Mouse (Mus musculus) adrenal gland, postnatal 4 days (tissue): ENCODE measurements around the gene Stk11. TPM values are rescaled to one million over a fixed set of nuclear protein-coding genes. Genes with fewer than 3 reads are reported as not detected.

ENCODE experiments used
- DNase-seq, 2 experiments: peaks; one replicate each; pipeline ENCODE4 v3.0.0; 2021 to 2022; ENCODE audit warnings: low spot score in 2 of 2, mixed read lengths in 2 of 2
- total RNA-seq, 2 experiments: library from RNA; stranded (reverse); gene quantifications; 2 replicates each; pipeline ENCODE4 v1.2.3; 2021

Gene Stk11
- total RNA-seq, 2 experiments from 2014 or later = 130 to 139 TPM

DNA sequence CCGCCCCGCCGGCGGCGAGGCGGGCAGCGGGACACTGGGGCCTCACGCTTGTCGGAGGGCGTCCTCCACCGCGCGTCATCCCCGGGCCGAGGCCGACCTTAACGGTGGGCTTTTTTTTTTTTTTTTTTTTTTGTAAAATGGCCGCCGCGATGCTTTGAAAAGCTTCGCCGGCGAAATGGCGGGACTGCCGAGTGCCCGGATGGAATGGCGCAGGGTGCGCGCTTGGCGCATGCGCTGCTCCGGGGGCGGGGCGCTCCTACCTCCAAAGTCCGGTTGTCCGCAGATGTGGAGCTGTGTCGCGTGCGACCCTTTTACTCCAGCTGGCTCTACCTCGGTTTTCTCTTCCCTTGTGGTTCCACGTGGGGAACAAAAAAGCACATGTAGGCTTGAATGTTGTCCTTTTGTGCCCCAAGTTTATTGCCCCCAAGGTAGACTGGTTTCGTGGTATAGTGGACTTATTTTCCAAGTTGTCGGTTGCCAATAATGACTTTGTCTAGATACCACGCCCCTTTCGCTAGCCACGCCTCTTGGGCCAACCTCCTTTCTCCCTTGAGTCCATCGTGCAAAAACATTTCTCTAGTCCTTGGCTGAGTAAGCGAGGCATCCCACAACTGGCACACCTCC lies 52.5 kb downstream of the Stk11 start:
- DNase-seq = peak; percentile 88 to 95

DNA sequence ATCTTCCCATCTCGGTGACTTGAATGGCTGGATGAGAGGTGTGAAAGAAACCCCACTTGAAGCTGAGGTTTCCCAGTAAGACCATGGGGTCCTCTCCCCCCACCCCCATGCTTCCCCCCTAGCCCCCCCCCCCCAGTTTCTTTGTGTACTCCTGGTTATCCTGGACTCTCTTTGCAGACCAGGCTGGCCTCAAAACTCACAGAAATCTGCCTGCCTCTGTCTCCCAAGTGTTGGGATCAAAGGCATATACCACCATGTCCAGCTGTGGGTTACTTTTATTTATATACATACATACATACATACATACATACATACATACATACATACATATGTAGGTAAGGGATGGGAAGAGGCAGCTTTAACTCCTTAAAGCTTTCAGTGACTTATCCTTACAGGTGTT lies 53.5 kb downstream of the Stk11 start:
- no peak for DNase-seq

DNA sequence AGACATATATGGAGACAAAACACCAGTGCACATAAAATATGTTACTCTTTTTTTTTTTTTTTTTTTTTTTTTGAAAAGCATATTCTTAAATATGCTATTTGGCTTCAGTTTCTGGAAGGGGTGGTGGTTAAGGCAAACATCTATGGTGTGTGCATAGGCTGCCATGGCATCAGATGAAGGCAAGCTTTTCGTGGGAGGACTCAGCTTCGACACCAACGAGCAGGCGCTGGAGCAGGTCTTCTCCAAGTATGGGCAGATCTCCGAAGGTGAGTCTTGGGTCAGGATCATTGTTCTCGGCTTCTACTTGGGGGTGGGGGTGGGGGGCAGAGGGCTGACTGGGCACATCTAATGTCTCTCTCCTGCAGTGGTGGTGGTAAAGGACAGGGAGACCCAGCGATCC lies 54.0 kb downstream of the Stk11 start:
- no peak for DNase-seq

DNA sequence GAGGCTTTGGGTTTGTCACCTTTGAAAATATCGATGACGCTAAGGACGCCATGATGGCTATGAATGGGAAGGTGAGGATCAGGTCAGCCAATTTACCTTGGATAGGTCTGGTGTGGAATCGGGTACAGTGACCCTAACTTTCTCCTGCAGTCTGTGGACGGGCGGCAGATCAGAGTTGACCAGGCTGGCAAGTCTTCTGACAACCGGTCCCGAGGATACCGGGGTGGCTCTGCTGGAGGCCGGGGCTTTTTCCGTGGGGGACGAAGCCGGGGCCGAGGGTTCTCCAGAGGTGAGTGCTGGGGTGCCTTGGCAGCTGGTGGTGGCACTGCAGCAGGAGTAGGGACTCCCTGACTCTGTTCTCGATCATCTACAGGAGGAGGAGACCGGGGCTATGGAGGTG lies 54.4 kb downstream of the Stk11 start:
- no peak for DNase-seq

DNA sequence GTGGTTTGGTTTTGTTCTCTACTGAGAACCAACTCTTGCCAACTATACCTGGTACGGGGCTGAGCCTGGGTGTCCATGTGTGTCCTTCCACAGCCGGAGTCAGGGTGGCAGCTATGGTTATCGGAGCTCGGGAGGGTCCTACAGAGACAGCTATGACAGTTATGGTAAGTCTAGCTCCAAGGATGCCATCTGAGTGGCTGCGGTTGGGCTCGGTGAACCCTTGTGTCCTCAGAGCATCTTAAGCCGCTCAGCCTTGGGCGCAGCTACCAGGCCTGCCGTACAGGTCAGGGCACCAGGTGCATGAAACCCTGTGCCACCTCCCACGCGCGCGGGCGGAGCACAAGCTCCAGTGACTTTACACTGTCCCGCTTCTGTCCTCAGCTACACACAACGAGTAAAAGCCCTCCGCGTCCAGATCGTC lies 55.0 kb downstream of the Stk11 start:
- DNase-seq = no peak

DNA sequence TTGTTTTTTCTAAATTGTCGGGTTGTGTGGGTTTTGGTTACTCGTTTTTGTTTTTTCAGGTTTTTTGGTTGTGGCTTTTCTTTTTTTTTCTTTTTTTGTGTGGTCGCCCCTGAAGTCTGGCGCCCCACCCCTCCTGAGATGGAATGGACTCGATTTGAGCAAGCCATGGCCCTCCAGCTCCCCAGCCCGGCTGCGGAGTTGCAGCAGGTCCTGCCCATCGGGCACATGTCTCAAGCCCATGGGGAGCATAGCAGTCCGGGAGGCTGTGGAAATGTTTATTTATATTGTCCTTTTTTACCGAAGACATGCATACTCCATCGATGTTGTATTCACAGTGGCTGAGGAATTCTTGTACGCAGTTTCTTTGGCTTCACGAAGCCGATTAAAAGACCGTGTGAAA lies 55.6 kb downstream of the Stk11 start:
- DNase-seq = no peak

DNA sequence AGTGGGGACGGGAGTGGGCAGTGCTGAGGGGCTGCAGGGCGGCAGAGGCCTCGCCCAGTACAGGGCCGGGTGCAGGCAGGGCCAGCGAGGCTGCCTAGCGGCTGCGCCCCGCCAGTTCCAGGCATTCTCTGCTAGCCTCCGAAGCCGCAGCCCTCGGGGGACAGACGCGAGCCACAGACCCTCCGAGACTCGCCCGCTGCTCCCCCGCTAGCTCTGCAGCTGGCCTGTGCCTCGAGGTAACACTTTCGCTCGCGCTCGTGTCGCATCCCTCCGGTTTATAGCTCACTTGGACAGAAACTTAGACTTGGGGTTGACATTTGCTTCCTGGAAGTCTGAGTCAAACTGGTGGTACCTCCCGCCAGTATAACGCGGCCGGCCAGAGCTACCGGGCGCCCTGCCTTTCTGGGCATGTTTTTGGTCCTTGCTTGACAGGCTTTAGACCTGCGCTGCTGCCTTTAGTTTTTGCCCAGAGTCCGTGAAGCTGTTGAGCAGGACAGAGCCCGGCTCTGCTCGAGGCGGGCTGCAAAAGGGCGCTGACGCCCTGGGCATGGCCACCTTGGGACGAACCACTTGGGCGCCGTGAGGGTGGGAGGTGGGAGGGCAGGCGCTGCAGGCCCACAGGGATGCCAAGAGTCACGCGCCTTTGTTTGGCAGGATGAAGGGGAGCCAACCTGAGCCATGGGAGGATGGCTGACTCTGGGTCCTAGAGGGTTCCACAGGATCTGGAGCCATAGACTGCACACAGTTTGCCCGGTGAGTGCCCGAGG lies 56.3 kb downstream of the Stk11 start:
- DNase-seq = no peak

DNA sequence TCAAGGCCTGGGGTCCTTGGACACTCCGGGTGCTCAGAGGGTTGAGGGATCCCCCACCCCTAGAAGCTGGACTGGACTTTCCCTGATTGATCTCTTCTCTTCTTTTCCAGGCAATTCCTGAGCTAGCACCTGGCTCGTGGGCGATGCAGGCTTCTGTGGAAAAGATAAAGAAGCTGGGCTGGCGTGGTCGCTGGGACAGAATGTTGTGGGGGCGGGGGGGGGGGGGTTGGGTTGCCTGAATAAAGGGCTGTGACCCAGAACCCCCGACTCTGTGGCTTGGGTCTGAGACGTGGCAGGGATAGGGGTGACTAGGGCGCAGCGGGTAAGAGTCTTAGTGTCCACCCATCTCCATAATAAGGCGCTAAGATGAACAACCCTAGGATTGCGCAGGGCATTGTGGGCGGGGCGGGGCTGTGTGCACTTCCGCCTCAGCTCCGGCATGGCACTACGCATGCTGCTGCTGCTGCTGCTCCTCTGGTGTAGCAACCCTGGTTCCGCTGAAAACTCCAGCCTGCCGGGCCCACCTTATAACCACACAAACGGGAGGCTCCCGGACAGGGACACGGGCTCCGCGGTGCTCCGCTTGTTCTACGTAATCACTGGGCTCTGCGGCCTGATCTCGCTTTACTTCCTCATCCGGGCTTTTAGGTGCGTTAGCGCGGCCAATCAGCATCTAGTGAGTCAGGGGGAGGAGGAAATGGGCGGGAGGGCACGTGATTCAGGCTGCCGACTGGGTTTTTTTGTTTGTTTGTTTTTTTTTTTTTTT lies 57.1 kb downstream of the Stk11 start, which contains the start of gene 1600002K03Rik:
Gene 1600002K03Rik (plus strand): TSS at position 418 of the 766 bp plus-strand sequence.
- DNase-seq = peak in 1 of 2 experiments; percentile 85

DNA sequence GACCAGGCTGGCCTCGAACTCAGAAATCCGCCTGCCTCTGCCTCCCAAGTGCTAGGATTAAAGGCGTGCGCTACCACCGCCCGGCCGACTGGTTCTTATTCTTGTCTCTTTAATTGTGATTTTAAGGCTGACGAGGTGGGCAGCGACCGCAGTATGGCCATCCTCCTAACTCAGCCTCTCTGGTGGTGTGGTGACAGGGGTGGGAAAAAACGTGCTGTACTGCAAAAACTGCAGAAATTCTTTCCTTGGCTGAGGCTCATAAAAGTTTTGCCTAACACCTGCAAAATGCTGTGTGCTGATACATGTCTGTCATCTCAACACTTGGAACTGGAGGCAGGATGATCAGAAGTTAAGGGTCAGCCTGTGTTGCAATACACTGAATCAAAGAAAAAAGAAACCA lies 57.8 kb downstream of the Stk11 start:
- no peak for DNase-seq

DNA sequence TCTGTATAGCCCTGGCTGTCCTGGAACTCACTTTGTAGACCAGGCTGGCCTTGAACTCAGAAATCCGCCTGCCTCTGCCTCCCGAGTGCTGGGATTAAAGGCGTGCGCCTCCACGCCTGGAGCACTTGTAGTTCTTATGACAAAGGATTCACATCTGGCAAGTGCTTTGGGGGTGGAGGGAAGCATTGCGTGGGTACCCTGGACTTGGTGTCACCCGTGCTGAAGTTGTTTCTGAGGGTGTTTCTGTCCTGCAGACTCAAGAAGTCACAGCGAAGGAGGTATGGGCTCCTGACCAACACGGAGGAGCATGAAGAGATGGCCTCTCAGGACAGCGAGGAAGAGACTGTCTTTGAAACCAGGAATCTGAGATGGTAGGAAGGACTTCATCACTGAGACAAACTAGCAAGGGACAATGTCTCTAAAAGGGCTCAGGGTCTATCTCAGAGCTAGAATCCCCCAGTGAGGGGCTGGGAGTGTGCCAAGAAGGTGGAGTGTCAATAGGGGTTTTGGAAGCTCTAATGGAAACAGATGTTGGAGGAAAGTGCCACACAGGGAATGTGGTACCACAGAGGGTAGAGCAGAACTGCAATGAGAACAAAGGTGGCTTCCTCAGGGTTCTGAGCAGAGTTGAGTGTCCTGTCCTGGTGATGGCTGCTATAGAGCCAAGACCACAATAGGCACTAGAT lies 58.5 kb downstream of the Stk11 start:
- DNase-seq = no peak

DNA sequence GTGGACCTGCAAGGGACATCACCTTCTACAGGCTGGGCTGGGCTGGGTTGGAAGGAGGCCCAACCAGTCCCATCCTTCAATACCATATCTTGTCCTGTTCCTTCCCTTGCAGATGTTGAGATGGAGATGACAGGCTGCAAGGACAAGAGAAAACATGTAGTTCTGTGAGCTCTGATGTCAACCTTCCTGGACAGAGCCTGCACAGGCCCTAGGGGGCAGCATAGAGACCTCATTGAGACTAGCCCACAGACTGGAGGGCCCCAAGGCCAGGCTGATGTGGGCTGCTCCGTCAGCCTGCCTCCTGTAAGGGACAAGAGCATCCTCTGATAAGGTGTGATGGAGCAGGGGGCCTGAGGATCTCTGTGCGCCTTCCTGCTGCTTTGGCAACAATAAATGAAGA lies 59.1 kb downstream of the Stk11 start:
- DNase-seq = no peak

DNA sequence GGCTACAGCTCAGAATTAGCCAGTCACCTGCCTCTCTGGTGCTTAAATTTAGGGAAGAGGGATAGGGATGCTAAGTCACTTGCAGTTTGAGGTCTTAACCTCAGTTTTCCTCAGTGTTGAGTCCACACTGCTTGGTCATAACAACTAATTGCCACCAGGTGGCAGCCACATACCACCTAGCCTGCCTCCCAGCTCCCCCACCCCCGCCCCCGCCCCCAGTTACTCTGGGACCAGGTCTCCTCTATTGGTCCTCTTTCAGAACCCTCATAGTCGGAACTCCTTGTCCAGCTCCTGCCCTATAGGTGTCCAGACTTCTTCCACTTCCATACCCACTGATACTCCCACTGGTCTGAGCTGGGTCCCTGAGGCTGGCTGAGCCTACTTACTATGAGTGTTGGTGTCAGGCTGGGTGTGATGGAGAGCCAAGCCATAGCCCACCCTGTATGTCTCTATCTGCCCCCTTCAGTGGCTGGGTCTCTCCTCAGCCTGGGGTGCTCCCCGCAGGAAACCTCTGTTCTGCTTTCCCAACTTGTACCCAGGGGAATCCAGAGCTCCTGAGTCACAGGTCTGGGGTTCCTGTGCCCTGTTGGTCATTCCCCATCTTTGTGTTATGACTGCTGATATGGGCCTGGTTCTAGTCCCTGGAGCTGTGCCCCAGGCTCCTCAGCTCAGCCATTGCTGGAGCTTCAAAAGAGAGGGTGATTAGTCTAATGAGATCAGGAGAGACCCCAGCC lies 60.1 kb downstream of the Stk11 start:
- DNase-seq = no peak

DNA sequence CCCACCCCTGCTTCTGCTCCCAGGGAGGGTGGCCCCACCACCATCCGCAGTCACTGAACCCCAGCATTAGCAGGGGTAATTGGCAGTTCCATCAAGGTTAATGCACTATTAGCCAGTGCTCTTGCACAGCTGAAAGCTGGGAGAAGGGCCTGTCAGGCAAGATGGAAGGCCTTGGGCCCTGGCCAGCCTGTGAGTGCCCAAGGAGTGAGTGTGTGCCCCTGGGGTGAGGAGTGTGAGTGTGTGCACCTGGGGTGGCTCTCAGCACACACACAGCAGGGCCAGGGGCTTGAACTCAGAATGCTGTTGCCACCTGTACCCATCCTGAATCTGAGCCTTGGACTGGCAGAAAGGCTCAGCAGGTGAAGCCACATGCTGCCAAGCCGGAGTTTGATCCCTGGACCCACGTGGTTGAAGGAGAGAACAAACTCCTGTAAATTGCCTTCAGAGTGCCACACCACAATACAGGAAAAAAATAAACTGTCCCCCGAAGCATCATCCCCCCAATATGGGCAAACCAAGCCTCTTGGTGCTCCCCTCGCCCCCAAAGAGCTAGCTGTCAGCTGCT lies 60.7 kb downstream of the Stk11 start:
- DNase-seq = no peak

DNA sequence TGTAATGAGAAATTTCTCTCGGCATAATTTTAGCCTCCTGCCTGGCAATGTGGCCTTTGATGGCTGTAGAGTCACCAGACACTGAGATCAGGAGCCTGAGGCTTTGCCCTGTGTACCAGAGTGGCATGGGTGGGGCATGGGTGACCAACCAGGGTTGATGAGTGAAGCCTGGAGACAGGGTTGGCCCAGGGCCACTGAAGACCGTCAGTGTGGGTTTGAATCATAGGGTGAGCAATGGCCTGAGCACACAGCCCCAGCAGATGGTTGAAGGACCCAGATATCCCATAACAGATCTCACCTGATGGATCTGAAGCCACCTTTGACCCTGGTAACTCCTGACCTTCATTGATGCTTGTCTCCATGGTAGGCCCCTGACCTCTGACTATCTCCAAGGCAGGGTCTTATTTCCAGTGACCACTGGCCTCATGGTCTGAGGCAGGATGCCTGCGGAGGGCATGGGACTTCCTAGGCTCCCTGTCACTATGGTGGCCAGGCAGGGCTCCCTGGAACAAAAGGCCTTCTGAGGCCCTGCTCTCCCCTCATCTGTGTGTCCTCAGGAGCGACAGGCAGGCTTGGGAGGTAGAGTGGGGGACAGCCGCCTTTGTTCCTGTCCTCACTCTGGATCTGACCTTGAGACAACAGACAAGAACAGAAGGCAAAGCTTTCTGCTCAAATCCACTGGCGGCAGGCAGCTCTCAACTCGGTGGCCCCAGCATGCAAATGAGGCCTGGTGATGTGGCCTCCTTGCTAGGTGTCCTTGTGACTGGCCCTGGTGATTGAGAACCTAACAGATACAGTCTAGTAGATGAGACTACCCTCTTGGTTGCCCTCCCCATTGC lies 62.1 kb downstream of the Stk11 start:
- no peak for DNase-seq

DNA sequence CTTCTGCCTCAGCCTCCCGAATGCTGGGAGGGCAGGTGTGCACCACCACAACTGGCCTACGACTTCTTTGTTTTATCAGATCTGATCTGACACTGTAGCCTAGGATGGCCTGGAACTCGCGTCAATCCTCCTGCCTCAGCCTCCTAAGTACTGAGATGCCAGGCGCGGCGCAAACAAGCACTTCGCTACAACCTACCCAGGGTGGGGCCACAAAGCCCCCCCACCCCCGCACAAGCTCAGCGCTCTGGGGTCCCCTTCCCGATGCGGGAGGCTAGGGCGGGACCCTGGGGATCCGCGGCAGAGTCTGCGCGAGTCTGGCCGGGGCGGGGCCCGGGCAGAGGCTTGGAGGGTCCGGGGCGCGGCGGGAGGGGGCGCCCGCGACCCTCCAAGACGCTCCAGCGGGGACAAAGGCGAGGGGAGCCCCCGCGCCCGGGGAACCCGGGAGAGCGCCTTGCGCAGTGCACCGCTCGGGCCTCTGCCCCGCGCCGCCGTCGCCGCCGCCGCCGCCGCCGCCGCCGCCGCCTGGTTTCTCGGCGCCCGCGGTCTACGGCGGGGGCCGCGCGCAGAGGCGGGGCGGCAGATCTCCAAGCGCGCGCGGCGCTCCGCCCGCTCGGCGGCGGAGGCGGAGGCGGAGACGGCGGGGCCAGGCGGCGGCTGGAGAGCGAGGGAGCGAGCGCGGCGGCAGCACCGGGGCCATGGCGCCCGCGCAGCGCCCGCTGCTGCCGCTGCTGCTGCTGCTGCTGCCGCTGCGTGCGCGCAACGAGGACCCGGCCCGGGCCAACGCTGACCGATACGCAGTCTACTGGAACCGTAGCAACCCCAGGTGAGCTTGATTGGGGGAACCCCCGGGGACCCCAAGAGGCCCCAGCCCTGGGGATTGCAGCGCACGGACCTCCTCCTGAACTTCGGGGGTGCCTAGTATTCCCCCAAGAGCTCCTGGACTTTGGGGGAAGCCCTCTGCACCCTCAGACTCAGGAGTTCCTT lies 63.8 kb downstream of the Stk11 start, which contains the start of gene Efna2:
Gene Efna2 (plus strand): TSS at position 415 of the 984 bp plus-strand sequence.
- no peak for DNase-seq
